Mouse (Mus musculus): ENCODE results near the gene Eef1a1. TPM values are rescaled to one million over a fixed set of nuclear protein-coding genes. Genes with fewer than 3 reads are reported as not detected.

The Eef1a1 gene
- polyA plus RNA-seq, 1 experiment from 2014 or later: 4,476 TPM

DNA sequence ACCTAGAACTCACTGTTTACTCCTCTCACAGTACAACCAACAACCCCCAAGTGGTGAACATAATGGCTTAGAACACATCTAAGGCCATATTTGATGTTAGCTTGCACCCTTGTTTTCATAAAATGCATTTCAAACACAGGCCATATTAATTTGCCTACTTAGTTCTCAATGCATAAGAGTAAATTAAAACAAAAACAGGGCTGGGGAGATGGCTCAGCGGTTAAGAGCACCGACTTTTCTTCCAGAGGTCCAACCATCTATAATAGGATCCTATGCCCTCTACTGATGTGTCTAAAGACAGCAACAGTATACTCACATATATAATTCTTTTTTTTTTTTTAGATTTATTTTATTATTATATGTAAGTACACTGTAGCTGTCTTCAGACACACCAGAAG, 13.6 kb downstream of the Eef1a1 start:
- 81% methylated on average over 2 of the region's 2 CpGs for whole genome bisulfite sequencing
- H3K4me1 ChIP-seq (replicated peaks; ENCODE audit: control insufficient read depth, insufficient read depth, low read length): peaks cover 6% of the 10 kb centered on the region
- H3K27me3 ChIP-seq (ENCODE audit: control insufficient read depth, insufficient read depth, low read depth, low read length): no peaks in the 10 kb centered on the region
- no peak overlapping the region for H3K9ac ChIP-seq (ENCODE audit: low read length)
- no peak for ATAC-seq (ENCODE audit: low read depth)
- H3K9me3 ChIP-seq (ENCODE audit: control insufficient read depth, low read length): no peaks in the 10 kb centered on the region
- no peak overlapping the region for H3K4me3 ChIP-seq (ENCODE audit: low read length)
- peaks cover 30% of the 10 kb centered on the region for H3K36me3 ChIP-seq (ENCODE audit: control insufficient read depth, insufficient read depth, low read length)
- no peak overlapping the region for H3K4me2 ChIP-seq (ENCODE audit: low read depth, low read length)
- H3K27ac ChIP-seq (ENCODE audit: low read length): no peak overlapping the region

DNA sequence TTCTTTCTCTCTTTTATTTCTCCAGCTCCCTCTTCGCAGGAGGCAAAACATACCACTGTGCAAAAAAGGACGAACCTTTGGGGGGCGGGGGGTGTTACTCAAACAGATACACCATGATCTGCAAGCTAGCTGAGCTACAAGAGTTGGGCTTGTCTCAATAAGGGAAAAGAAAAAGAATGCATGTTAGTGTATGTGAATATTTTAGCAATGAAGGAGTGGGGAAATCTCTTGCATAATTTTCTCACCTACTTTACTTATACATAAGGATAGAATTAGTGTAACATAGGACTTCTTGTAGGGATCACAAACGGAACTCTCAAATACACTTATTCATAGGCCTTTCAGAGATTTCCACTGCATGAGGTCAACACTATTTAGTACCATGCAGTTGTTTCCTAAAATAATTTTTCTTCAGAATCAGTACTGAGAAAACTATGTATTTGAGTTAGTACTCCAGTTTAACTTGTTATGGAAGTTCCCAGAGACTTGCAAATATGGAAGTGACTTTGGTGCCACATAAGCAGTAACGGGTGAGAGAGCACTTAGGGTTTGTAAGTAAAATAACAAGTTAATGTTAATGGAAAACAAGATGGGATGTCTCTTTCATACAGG, 14.1 kb downstream of the Eef1a1 start:
- H3K36me3 ChIP-seq (ENCODE audit: control insufficient read depth, insufficient read depth, low read length): peaks cover 33% of the 10 kb centered on the region

DNA sequence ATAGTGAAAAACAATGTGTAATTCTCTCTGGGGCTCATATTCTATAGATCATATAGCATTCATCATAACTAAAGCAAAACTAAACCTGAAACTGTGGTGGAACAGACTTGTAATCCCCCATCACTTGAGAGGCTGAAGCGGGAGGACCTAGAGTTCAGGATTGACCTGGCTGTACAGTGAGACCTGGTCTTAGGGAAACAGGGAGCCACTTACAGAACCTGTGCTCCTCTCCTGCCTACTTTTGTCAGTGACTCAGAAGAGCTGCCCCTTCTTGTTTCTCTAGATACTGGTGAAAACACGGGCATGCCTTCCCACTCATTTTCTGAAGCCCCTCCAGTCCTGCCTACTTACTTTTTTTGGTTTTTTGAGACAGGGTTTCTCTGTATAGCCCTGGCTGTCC, 14.7 kb downstream of the Eef1a1 start:
- no peaks in the 10 kb centered on the region for H3K27me3 ChIP-seq (ENCODE audit: control insufficient read depth, insufficient read depth, low read depth, low read length)
- no peaks in the 10 kb centered on the region for H3K9me3 ChIP-seq (ENCODE audit: control insufficient read depth, low read length)
- H3K9ac ChIP-seq (ENCODE audit: low read length): no peak overlapping the region
- ATAC-seq (ENCODE audit: low read depth): no peak
- H3K27ac ChIP-seq (ENCODE audit: low read length): no peak overlapping the region
- H3K4me2 ChIP-seq (ENCODE audit: low read depth, low read length): no peak overlapping the region
- no peak overlapping the region for H3K4me3 ChIP-seq (ENCODE audit: low read length)
- H3K4me1 ChIP-seq (replicated peaks; ENCODE audit: control insufficient read depth, insufficient read depth, low read length): 0 out of 2 replicates have a peak, but pooled peaks cover 3% of the 10 kb centered on the region
- peaks cover 29% of the 10 kb centered on the region for H3K36me3 ChIP-seq (ENCODE audit: control insufficient read depth, insufficient read depth, low read length)
- 58% methylated on average over 2 of the region's 2 CpGs for WGBS

More for the DNA sequence above, 14.1 kb downstream of the Eef1a1 start:
- Histone ChIP-seq H3K27me3 (ENCODE audit: control insufficient read depth, insufficient read depth, low read depth, low read length) (no peaks in the 10 kb centered on the region), H3K4me1 (replicated peaks; ENCODE audit: control insufficient read depth, insufficient read depth, low read length) (peaks cover 6% of the 10 kb centered on the region), H3K27ac (ENCODE audit: low read length) (no peak overlapping the region), H3K9me3 (ENCODE audit: control insufficient read depth, low read length) (no peaks in the 10 kb centered on the region), H3K4me3 (ENCODE audit: low read length) (no peak overlapping the region), H3K9ac (ENCODE audit: low read length) (no peak overlapping the region), H3K4me2 (ENCODE audit: low read depth, low read length) (no peak overlapping the region)
- WGBS: 78% methylated on average over 5 of the region's 5 CpGs
- ATAC-seq (ENCODE audit: low read depth): no peak

DNA sequence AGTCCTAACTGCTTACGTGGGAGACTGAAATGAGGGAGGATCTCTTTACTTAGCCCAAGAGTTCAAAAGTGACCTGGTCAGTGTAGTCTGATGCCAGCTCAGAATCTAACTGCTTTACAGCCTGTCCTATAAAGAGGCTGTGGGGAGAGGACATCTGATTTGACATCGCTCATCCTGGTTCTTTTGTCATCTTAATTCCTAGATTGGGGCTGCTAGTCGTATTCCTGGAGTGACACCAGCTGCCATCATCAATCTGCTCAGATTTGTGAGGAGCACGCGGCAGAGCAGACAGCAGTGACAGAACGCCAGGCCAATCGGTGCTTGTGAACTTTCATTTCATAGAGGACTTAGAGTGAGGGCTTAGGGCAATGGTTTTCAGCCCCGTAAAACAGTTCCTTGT, 15.4 kb downstream of the Eef1a1 start:
- peaks cover 29% of the 10 kb centered on the region for H3K36me3 ChIP-seq (ENCODE audit: control insufficient read depth, insufficient read depth, low read length)

DNA sequence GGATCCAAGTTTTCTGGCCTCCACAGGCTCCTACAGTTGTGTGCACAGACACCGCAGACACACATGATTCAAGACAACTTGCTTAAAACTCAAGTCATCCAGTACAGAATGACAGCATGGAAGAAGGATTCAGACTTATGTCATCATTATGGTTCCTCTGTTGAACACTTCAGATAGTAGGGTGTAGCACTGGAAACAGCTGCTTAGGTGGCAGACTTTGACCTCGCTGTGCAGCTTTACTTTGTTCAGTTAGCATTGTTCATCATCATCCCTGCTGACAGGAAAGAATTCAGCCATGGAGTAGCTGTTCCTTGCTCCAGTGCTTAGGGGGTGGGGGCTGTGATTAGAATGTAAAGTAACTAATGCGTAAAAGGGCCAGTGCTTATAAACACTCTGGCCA, 23.2 kb downstream of the Eef1a1 start:
- no peaks in the 10 kb centered on the region for H3K9me3 ChIP-seq (ENCODE audit: control insufficient read depth, low read length)
- no peak for ATAC-seq (ENCODE audit: low read depth)
- no peak overlapping the region for H3K9ac ChIP-seq (ENCODE audit: low read length)
- H3K4me3 ChIP-seq (ENCODE audit: low read length): no peak overlapping the region
- peaks cover 46% of the 10 kb centered on the region for H3K36me3 ChIP-seq (ENCODE audit: control insufficient read depth, insufficient read depth, low read length)
- WGBS: 93% methylated on average over 3 of the region's 3 CpGs
- H3K4me1 ChIP-seq (replicated peaks; ENCODE audit: control insufficient read depth, insufficient read depth, low read length): no peaks in the 10 kb centered on the region
- no peaks in the 10 kb centered on the region for H3K27me3 ChIP-seq (ENCODE audit: control insufficient read depth, insufficient read depth, low read depth, low read length)
- H3K4me2 ChIP-seq (ENCODE audit: low read depth, low read length): no peak overlapping the region
- no peak overlapping the region for H3K27ac ChIP-seq (ENCODE audit: low read length)

More for the DNA sequence above, 15.4 kb downstream of the Eef1a1 start:
- Histone ChIP-seq H3K27me3 (ENCODE audit: control insufficient read depth, insufficient read depth, low read depth, low read length) (no peaks in the 10 kb centered on the region), H3K9ac (ENCODE audit: low read length) (no peak overlapping the region), H3K4me3 (ENCODE audit: low read length) (no peak overlapping the region), H3K27ac (ENCODE audit: low read length) (no peak overlapping the region), H3K4me2 (ENCODE audit: low read depth, low read length) (no peak overlapping the region), H3K4me1 (replicated peaks; ENCODE audit: control insufficient read depth, insufficient read depth, low read length) (0 out of 2 replicates have a peak, but pooled peaks cover 3% of the 10 kb centered on the region), H3K9me3 (ENCODE audit: control insufficient read depth, low read length) (no peaks in the 10 kb centered on the region)
- 71% methylated on average over 8 of the region's 8 CpGs for WGBS
- no peak for ATAC-seq (ENCODE audit: low read depth)

DNA sequence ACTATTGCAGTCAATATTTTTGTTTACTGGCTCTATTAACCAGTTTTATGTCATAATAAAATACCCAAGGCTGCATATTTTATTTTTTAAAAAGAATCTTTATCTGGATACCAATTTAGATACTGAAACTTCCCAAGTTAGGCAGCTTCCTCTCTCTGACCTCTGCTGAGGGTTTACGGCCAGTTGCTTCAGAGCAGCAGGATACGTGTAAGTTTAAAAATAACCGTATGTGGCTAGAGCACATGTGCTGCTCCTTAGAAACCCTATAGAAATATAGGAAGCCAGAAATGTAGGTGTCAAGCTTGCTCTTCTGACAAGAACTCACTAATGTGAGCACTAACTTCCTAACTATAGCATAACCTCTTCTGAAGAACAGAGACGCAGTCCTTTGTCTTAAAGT, 25.6 kb downstream of the Eef1a1 start:
- Histone ChIP-seq H3K4me1 (replicated peaks; ENCODE audit: control insufficient read depth, insufficient read depth, low read length) (no peaks in the 10 kb centered on the region), H3K36me3 (ENCODE audit: control insufficient read depth, insufficient read depth, low read length) (peaks cover 47% of the 10 kb centered on the region), H3K9me3 (ENCODE audit: control insufficient read depth, low read length) (no peaks in the 10 kb centered on the region), H3K9ac (ENCODE audit: low read length) (no peak overlapping the region), H3K4me3 (ENCODE audit: low read length) (no peak overlapping the region), H3K4me2 (ENCODE audit: low read depth, low read length) (no peak overlapping the region), H3K27me3 (ENCODE audit: control insufficient read depth, insufficient read depth, low read depth, low read length) (no peaks in the 10 kb centered on the region), H3K27ac (ENCODE audit: low read length) (no peak overlapping the region)
- 88% methylated on average over 4 of the region's 4 CpGs for WGBS
- ATAC-seq (ENCODE audit: low read depth): no peak

DNA sequence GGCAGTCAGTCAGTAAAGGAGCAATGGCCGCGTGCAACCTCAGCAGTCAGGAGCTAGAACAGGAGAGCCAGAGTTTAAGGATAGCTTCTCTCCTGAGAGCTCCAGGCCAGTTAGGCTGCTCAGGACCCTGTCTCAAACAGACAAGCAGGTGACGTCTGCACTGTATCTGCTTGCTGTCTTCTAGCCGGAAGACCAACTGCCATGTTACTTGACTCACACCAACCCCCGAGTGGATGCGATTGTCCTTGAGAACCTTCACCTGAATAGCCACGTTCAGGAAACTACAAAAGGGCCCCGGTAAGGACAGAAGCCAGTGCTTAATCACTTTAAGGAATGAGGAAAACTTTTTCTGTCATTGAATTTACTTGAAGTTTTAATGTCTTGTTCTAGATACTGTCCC, 31.9 kb downstream of the Eef1a1 start:
- Histone ChIP-seq H3K9me3 (ENCODE audit: control insufficient read depth, low read length) (no peaks in the 10 kb centered on the region), H3K9ac (ENCODE audit: low read length) (no peak overlapping the region), H3K4me1 (replicated peaks; ENCODE audit: control insufficient read depth, insufficient read depth, low read length) (no peaks in the 10 kb centered on the region), H3K36me3 (ENCODE audit: control insufficient read depth, insufficient read depth, low read length) (peaks cover 50% of the 10 kb centered on the region), H3K4me2 (ENCODE audit: low read depth, low read length) (no peak overlapping the region), H3K4me3 (ENCODE audit: low read length) (no peak overlapping the region), H3K27ac (ENCODE audit: low read length) (no peak overlapping the region), H3K27me3 (ENCODE audit: control insufficient read depth, insufficient read depth, low read depth, low read length) (no peaks in the 10 kb centered on the region)
- no peak for ATAC-seq (ENCODE audit: low read depth)
- 88% methylated on average over 8 of the region's 8 CpGs for WGBS

DNA sequence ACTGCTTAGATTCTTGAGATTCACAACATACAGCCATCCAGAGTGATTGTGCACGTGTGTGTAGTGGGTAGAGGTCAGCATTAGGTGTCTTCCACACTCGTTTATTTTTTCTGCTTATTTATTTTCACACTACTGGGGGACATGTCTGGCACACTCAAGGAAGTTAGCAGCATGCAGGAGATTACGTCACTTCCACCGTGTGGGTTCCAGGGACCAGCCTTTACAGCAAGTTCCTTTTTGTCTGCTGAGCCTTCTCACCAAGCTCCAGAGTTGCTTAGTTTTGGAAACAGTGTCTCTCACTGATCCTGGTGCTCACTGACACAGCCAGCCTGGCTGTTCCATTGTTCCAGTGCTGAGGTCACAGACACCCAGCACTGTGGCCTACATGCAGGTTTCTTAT, 37.6 kb downstream of the Eef1a1 start:
- H3K9ac ChIP-seq (ENCODE audit: low read length): no peak overlapping the region
- peaks cover 20% of the 10 kb centered on the region for H3K36me3 ChIP-seq (ENCODE audit: control insufficient read depth, insufficient read depth, low read length)
- H3K4me3 ChIP-seq (ENCODE audit: low read length): no peak overlapping the region
- H3K27ac ChIP-seq (ENCODE audit: low read length): no peak overlapping the region
- H3K4me1 ChIP-seq (replicated peaks; ENCODE audit: control insufficient read depth, insufficient read depth, low read length): peaks cover 13% of the 10 kb centered on the region
- peaks cover 2% of the 10 kb centered on the region; the same call in 1 of the 2 replicates for H3K27me3 ChIP-seq (ENCODE audit: control insufficient read depth, insufficient read depth, low read depth, low read length)
- WGBS: 72% methylated on average over 4 of the region's 4 CpGs
- no peaks in the 10 kb centered on the region for H3K9me3 ChIP-seq (ENCODE audit: control insufficient read depth, low read length)
- no peak overlapping the region for H3K4me2 ChIP-seq (ENCODE audit: low read depth, low read length)
- ATAC-seq (ENCODE audit: low read depth): no peak

DNA sequence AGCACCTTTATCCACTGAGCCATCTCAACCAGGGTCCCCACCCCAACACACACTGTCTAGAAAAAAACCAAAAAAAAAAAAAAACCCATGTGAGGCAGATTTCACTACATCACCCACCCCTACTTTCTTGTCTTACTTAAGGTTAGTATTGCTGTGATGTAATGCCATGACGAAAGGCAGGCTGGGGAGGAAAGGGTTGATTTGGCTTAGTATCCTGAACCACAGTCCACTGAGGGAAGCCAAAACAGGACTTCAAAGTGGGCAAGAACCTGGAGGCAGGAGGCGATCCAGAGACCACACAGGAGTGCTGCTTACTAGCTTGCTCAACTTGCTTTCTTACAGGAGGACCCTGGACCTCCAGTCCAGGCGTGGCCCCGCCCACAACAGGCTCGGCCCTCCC, 38.5 kb downstream of the Eef1a1 start:
- Histone ChIP-seq H3K4me2 (ENCODE audit: low read depth, low read length) (no peak overlapping the region), H3K4me3 (ENCODE audit: low read length) (no peak overlapping the region), H3K4me1 (replicated peaks; ENCODE audit: control insufficient read depth, insufficient read depth, low read length) (peaks cover 13% of the 10 kb centered on the region), H3K9ac (ENCODE audit: low read length) (no peak overlapping the region), H3K27ac (ENCODE audit: low read length) (no peak overlapping the region), H3K36me3 (ENCODE audit: control insufficient read depth, insufficient read depth, low read length) (peaks cover 16% of the 10 kb centered on the region), H3K27me3 (ENCODE audit: control insufficient read depth, insufficient read depth, low read depth, low read length) (peaks cover 2% of the 10 kb centered on the region; the same call in 1 of the 2 replicates), H3K9me3 (ENCODE audit: control insufficient read depth, low read length) (no peaks in the 10 kb centered on the region)
- no peak for ATAC-seq (ENCODE audit: low read depth)
- WGBS: 72% methylated on average over 5 of the region's 5 CpGs

All from lung, embryonic 16.5 days (tissue).